Mouse (Mus musculus): ENCODE results near the gene Hpcal1. TPM values are rescaled to one million over a fixed set of nuclear protein-coding genes. Genes with fewer than 3 reads are reported as not detected.

Hpcal1 gene
- polyA plus RNA-seq, 1 experiment = 65.5 TPM

DNA sequence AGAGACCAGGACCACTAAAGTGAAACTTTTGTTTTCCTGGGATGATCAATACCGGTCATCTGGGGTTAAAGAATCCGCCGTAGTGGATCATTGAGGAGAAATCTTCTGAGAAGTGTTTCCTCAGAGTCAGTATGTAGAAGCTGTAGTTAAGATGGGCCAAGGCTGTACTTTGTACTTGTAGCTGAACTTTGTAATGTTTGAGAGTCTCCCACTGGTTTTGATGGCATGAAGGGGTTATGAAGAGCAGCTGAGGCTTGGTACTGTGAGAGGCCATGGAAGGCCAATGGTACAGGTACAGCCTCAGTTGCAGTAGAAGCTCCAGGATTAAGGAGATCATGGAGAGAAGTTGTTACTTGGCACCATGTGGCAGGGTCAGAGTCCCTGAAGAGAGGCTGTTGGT is 13.2 kb downstream of the Hpcal1 start:
- no peaks in the 10 kb centered on the region for H3K4me1 ChIP-seq (ENCODE audit: control insufficient read depth, insufficient read depth, low read length)
- no peaks in the 10 kb centered on the region for H3K36me3 ChIP-seq (ENCODE audit: control insufficient read depth, insufficient read depth, low read length, poor library complexity, severe bottlenecking)
- H3K9me3 ChIP-seq (replicated peaks; ENCODE audit: control insufficient read depth, insufficient read depth, low read length, poor library complexity, severe bottlenecking) = no peaks in the 10 kb centered on the region
- H3K27me3 ChIP-seq (ENCODE audit: control insufficient read depth, insufficient read depth, low read length, poor library complexity, severe bottlenecking) = no peaks in the 10 kb centered on the region
- no peak overlapping the region for H3K4me3 ChIP-seq (ENCODE audit: low read depth, low read length)
- no peak overlapping the region for H3K9ac ChIP-seq (ENCODE audit: low read depth, poor library complexity, severe bottlenecking)
- no peak overlapping the region for H3K27ac ChIP-seq (ENCODE audit: insufficient read depth, low read length)
- no peak for TF ChIP-seq CTCF (IDR thresholded peaks at IDR 0.05; ENCODE audit: low read depth, low read length)
- no peak for TF ChIP-seq POLR2A (IDR thresholded peaks at IDR 0.05; ENCODE audit: insufficient read depth, low read length)

DNA sequence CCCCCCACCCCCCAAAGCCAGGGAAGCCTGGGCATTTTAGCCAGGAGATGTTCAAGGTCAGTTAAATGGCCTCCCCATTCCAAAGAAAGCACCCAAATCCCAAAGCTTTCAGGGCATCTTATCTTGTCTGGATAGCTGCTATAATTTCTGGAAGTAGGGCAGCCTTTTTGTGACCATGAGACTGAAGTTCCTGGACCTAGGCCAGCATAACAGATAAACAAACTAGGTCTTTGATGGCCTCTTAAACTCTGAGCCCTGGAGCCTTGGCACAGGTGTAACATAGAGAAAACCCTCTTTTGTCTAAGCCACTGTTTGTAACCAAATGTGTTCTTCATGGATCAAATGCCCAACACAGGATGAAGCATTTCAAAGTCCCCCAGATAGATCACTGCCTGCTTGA is 16.8 kb downstream of the Hpcal1 start:
- TF ChIP-seq POLR2A (IDR thresholded peaks at IDR 0.05; ENCODE audit: insufficient read depth, low read length) (no peak), CTCF (IDR thresholded peaks at IDR 0.05; ENCODE audit: low read depth, low read length) (no peak), EP300 (IDR thresholded peaks at IDR 0.05; ENCODE audit: insufficient read depth, low read depth, low read length) (no peak)
- Histone ChIP-seq H3K4me1 (ENCODE audit: control insufficient read depth, insufficient read depth, low read length) (peaks cover 3% of the 10 kb centered on the region), H3K9ac (ENCODE audit: low read depth, poor library complexity, severe bottlenecking) (no peak overlapping the region), H3K9me3 (replicated peaks; ENCODE audit: control insufficient read depth, insufficient read depth, low read length, poor library complexity, severe bottlenecking) (no peaks in the 10 kb centered on the region), H3K4me3 (ENCODE audit: low read depth, low read length) (no peak overlapping the region), H3K36me3 (ENCODE audit: control insufficient read depth, insufficient read depth, low read length, poor library complexity, severe bottlenecking) (no peaks in the 10 kb centered on the region), H3K27me3 (ENCODE audit: control insufficient read depth, insufficient read depth, low read length, poor library complexity, severe bottlenecking) (no peaks in the 10 kb centered on the region), H3K27ac (ENCODE audit: insufficient read depth, low read length) (no peak overlapping the region)

DNA sequence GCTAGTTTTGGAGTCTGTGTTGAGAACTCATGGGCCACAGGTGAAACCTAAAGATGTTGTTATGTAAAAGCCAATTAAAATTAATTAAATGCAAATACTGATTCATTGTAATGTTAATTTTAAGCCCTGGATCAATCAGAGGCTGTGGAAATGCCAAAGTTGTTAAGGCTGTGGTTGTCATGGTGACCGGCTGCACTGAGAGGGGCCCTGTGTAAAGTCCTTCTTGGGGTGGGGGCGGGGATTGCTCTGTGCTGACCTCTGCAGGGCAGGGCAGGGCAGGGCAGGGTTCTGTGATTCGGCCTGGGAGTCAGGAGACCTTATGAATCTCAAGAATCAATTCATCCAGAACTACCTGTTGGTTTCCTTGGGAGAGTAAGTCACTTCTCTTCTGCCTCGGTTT is 18.8 kb downstream of the Hpcal1 start:
- Histone ChIP-seq H3K4me3 (ENCODE audit: low read depth, low read length) (no peak overlapping the region), H3K9ac (ENCODE audit: low read depth, poor library complexity, severe bottlenecking) (no peak overlapping the region), H3K9me3 (replicated peaks; ENCODE audit: control insufficient read depth, insufficient read depth, low read length, poor library complexity, severe bottlenecking) (no peaks in the 10 kb centered on the region), H3K4me1 (ENCODE audit: control insufficient read depth, insufficient read depth, low read length) (peaks cover 3% of the 10 kb centered on the region), H3K36me3 (ENCODE audit: control insufficient read depth, insufficient read depth, low read length, poor library complexity, severe bottlenecking) (no peaks in the 10 kb centered on the region), H3K27ac (ENCODE audit: insufficient read depth, low read length) (no peak overlapping the region), H3K27me3 (ENCODE audit: control insufficient read depth, insufficient read depth, low read length, poor library complexity, severe bottlenecking) (no peaks in the 10 kb centered on the region)
- TF ChIP-seq CTCF (IDR thresholded peaks at IDR 0.05; ENCODE audit: low read depth, low read length) (peak; percentile 57), POLR2A (IDR thresholded peaks at IDR 0.05; ENCODE audit: insufficient read depth, low read length) (no peak), EP300 (IDR thresholded peaks at IDR 0.05; ENCODE audit: insufficient read depth, low read depth, low read length) (0 out of 2 replicates have a peak, but pooled peaks have one; percentile 46)

DNA sequence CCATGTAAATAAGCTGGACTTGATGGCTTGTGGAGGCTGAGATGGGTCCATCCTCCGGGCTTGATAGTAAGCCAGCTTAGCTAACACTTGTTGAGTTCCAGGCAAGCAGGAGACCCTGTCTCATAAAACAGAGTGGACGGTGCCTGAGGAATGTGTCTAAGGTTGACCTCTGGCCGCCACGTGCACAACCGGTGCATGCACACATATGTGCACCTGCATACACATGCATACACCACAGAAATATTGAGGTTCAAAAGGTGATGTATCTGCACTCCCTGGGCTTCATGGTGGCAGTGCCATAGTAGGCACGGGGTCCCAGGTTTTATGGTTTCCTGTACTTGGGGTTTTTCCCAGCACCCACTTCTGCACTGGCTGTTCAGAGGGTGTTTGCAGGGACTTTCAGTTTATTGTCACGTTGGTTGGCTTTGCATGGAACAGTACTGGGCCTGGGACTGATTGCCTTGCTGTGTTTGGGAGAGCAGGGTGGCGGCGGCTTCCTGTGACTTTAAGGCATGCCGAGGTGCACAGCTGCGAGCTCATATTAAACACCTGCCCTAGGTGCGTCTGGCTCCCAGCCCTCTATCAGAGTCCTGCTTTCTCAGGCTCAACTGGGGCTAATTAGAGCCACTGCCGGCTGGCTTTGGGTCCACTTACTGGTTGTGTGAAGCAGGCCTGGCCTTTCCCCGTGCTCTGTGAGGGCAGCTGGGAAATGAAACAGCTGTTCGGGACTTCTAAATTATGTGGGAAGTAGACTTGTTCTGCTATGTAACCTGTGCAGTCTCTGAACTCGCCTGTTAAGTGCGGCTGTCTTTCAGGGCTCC is 19.5 kb downstream of the Hpcal1 start:
- TF ChIP-seq EP300 (IDR thresholded peaks at IDR 0.05; ENCODE audit: insufficient read depth, low read depth, low read length) (no peak), POLR2A (IDR thresholded peaks at IDR 0.05; ENCODE audit: insufficient read depth, low read length) (no peak), CTCF (IDR thresholded peaks at IDR 0.05; ENCODE audit: low read depth, low read length) (no peak)

DNA sequence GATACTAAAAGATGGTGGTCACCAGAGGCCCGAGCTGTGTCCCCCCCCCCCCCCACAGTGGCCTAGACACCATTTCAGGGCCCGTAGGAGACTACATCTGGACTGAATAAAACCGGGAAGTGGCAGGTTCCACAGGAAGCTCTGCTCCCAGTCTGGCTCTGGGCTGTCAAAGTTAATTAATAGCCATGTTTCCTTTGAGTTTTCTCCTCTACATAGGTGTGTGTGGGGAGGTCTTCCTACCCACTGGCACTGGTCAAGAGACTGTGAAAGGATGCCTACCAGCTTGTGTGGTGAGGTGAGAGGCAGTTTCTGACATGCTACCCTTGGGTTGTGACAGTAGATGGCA is 20.1 kb downstream of the Hpcal1 start:
- Histone ChIP-seq H3K27me3 (ENCODE audit: control insufficient read depth, insufficient read depth, low read length, poor library complexity, severe bottlenecking) (no peaks in the 10 kb centered on the region), H3K4me1 (ENCODE audit: control insufficient read depth, insufficient read depth, low read length) (peaks cover 3% of the 10 kb centered on the region), H3K4me3 (ENCODE audit: low read depth, low read length) (no peak overlapping the region), H3K27ac (ENCODE audit: insufficient read depth, low read length) (no peak overlapping the region), H3K9me3 (replicated peaks; ENCODE audit: control insufficient read depth, insufficient read depth, low read length, poor library complexity, severe bottlenecking) (no peaks in the 10 kb centered on the region), H3K36me3 (ENCODE audit: control insufficient read depth, insufficient read depth, low read length, poor library complexity, severe bottlenecking) (no peaks in the 10 kb centered on the region), H3K9ac (ENCODE audit: low read depth, poor library complexity, severe bottlenecking) (no peak overlapping the region)
- TF ChIP-seq CTCF (IDR thresholded peaks at IDR 0.05; ENCODE audit: low read depth, low read length) (no peak), POLR2A (IDR thresholded peaks at IDR 0.05; ENCODE audit: insufficient read depth, low read length) (no peak), EP300 (IDR thresholded peaks at IDR 0.05; ENCODE audit: insufficient read depth, low read depth, low read length) (no peak)

More for the DNA sequence above, 19.5 kb downstream of the Hpcal1 start:
- Histone ChIP-seq H3K9ac (ENCODE audit: low read depth, poor library complexity, severe bottlenecking) (no peak overlapping the region), H3K4me1 (ENCODE audit: control insufficient read depth, insufficient read depth, low read length) (peaks cover 3% of the 10 kb centered on the region), H3K4me3 (ENCODE audit: low read depth, low read length) (no peak overlapping the region), H3K36me3 (ENCODE audit: control insufficient read depth, insufficient read depth, low read length, poor library complexity, severe bottlenecking) (no peaks in the 10 kb centered on the region), H3K27ac (ENCODE audit: insufficient read depth, low read length) (no peak overlapping the region), H3K9me3 (replicated peaks; ENCODE audit: control insufficient read depth, insufficient read depth, low read length, poor library complexity, severe bottlenecking) (no peaks in the 10 kb centered on the region), H3K27me3 (ENCODE audit: control insufficient read depth, insufficient read depth, low read length, poor library complexity, severe bottlenecking) (no peaks in the 10 kb centered on the region)

DNA sequence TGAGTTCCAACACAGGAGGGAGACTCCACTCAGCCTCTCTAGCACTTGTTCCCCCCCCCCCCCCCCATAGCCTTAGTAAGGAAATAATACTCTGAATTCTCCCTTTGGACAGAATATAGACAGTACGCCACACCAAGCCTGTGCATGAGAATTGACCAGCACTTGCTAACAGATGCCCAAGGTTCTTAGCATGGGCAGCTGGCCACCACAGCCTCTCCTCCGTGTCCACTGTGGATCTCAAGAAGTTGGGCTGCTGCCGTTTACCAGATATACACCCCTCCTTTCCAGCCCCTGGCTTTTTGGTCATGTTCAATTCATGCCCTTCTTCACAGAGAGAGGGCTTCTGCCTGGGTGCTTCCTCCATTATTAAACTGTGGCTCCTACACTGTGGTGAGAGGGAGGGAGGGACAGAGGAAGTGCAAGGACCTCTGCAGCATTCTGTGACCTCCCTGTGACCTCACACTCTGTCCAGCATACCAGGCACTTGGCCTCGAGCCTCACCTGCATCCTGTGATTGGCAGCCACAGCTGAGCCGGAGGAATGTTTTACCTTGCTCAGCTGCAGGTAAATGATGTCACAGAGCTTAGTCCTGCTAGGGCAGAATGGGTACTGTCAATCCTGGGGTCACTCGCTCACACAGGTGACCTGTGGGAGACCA is 21.2 kb downstream of the Hpcal1 start:
- Histone ChIP-seq H3K27me3 (ENCODE audit: control insufficient read depth, insufficient read depth, low read length, poor library complexity, severe bottlenecking) (no peaks in the 10 kb centered on the region), H3K27ac (ENCODE audit: insufficient read depth, low read length) (no peak overlapping the region), H3K9me3 (replicated peaks; ENCODE audit: control insufficient read depth, insufficient read depth, low read length, poor library complexity, severe bottlenecking) (no peaks in the 10 kb centered on the region), H3K4me1 (ENCODE audit: control insufficient read depth, insufficient read depth, low read length) (peaks cover 4% of the 10 kb centered on the region), H3K9ac (ENCODE audit: low read depth, poor library complexity, severe bottlenecking) (no peak overlapping the region), H3K36me3 (ENCODE audit: control insufficient read depth, insufficient read depth, low read length, poor library complexity, severe bottlenecking) (no peaks in the 10 kb centered on the region), H3K4me3 (ENCODE audit: low read depth, low read length) (no peak overlapping the region)
- TF ChIP-seq POLR2A (IDR thresholded peaks at IDR 0.05; ENCODE audit: insufficient read depth, low read length) (no peak), EP300 (IDR thresholded peaks at IDR 0.05; ENCODE audit: insufficient read depth, low read depth, low read length) (0 out of 2 replicates have a peak, but pooled peaks have one; percentile 41), CTCF (IDR thresholded peaks at IDR 0.05; ENCODE audit: low read depth, low read length) (no peak)
